Mouse (Mus musculus) embryo, embryonic 11.5 days (tissue): ENCODE data around the gene Morf4l2.
"Not testable (repeated sequence)": the region's sequence is repeated elsewhere in the genome, so short reads cannot be mapped to it uniquely, and the experiment has no call there.

ENCODE experiments used
- DNase-seq: peaks from one replicate; pipeline ENCODE4 v3.0.0-alpha.2; 2012; ENCODE audit warnings: low read depth, low spot score

Gene Morf4l2

DNA sequence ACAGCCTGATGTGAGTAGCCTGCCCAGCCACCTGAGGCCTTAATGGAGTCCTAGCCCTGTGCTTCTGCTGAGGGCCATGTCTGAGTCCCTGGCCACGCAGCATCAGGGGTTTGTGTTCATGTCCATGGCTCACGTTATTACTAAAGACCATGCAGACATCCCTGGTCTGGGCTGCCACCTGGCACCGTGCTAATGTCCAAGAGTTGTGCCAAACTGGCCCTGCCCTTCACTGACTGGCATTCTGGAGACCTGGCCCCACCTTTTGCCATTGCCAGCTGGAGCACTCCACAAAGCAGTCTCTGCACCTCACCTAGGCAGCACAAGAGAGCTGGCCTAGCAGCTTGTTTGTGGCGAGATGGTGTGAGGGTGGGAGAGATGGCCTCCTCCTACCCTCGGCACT is 50.3 kb downstream of the Morf4l2 start:
- DNase-seq = no peak

DNA sequence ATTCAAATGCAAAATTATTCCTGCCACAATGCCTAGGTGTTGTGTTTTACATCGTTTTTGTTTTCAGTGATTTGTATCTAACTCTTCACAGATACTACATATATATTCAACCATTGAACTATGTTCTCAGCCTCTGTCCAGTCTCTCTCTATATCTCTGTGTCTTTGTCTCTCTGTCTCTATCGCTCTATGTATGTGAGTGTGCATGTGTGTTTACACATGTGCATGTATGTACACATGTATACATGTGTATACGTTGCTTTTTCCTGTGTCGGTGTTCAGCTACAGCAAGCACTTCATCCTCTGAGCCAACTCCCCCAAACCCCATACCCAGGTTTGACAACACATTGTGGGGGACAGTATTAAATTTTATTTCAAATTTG is 51.2 kb downstream of the Morf4l2 start:
- DNase-seq = no peak

DNA sequence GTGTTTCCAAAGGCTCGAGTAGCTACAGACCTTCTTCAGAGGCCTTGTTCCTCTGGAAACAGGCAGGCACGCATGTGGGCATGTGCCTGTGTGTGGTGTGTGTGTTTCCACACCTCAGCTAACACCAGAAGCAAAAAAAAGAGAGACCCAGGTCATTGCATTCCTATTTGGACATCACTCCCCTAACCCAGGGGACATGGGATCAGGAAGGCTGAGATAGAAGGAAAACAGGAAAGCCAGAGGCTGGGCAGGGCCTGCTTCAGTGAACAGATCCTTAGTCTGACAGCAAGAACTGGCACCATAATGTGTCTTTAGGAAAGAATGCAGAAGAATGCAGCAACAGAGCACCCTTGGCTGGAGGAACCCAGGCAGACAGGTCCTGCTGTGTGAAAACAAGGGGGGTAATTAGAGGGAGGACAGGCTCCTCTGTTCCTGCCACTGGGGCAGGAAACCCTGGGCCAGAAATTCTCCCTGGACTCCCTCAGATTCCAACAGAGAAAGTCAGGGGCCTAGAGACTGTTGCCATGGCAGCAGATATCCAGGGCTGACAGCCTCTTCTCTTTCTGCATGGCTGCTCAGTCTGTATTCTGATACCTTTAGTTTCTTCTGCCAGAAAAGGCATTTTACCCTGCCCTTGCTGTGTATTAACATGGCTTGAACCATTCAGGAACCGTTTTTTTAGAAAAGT is 51.7 kb downstream of the Morf4l2 start:
- not testable (repeated sequence) for DNase-seq
